ENCODE assay signal across 8 mouse cellular contexts in the genomic region with DNA sequence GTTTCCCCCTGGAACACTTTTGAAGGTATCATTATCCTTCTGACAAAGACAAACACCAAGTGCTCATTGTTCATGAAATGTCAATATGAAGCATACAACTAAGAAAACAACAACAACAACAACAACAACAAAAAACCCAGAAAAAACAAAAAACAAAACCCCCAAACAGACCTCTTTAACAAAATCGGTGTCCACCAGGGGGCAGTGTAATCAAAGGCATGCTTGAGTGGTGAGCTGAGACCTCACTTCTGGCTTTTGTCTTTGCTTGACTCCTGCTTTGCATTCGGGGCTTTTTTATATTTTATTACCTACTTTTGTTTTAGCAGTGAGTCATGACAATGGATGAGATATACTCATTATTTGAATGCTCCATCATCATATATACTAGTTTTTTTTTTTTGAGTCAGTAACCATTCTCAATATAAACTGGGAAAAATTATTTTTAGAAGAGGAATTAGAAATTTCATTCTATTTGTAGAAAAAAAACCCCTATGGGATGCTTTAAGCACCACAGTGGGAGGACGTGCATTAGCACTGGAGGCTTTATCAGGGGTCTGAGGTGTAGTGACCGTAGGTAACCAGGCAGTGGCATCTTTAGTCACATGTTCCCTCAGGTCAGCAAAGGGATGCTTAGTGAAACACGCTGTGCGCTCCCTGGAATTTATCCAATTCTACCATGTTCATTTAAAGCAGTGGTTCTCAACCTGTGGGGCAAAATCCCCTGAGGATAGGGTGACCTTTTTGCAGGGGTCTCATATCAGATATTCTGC. TPM values are rescaled to one million over a fixed set of nuclear protein-coding genes. Genes with fewer than 3 reads are reported as not detected.
DNase-seq lines count a peak whose midpoint lies in the region.
"Had no signal": no experiment of that assay in that cellular context is flagged by ENCODE, and none has a peak within 500 bp of the region (broad histone marks: within the 10 kb centered on the region; RNA-seq: fewer than 3 reads in every experiment).

No protein-coding gene starts in this region.

- intact Hi-C loops in gastrocnemius, postnatal 14 days (cut with DNase I; ENCODE audit: low total_unique reads), result no loop called here

- no peaks in the 10 kb centered on the region for H3K9me3 ChIP-seq in limb, embryonic 10.5 days (replicated peaks)
- H3K9me3 ChIP-seq: heart, embryonic 15.5 days had no signal

- H3K27ac ChIP-seq in limb, embryonic 10.5 days, result no peak overlapping the region
- H3K27ac ChIP-seq: heart, embryonic 15.5 days had no signal

- DNase-seq in ovary, postnatal 10 days (ENCODE audit: low spot score), result peak; percentile 8
- no peak for DNase-seq in ovary, postnatal 36 days (ENCODE audit: low spot score)
- peak; percentile 15 for DNase-seq in T-cell, adult 2 months (ENCODE audit: low spot score)
- peak; percentile 24 for DNase-seq in cerebellum, adult 9-10 months
- DNase-seq in gastrocnemius, postnatal 14 days, result peak; percentile 43
- peak; percentile 84 for DNase-seq in limb, embryonic 10.5 days (ENCODE audit: low spot score)
- DNase-seq in retina, postnatal 1 day, result peak; percentile 74

- 51% methylated on average over 6 of the region's 6 CpGs for WGBS in limb, embryonic 10.5 days

- H3K4me1 ChIP-seq in limb, embryonic 10.5 days, result no peaks in the 10 kb centered on the region
- H3K4me1 ChIP-seq: heart, embryonic 15.5 days had no signal

- no peaks in the 10 kb centered on the region for H3K36me3 ChIP-seq in limb, embryonic 10.5 days
- H3K36me3 ChIP-seq: heart, embryonic 15.5 days had no signal

- no peaks in the 10 kb centered on the region for H3K27me3 ChIP-seq in limb, embryonic 10.5 days (ENCODE audit: low read depth, poor library complexity, severe bottlenecking)
- H3K27me3 ChIP-seq: heart, embryonic 15.5 days had no signal

- H3K4me3 ChIP-seq in limb, embryonic 10.5 days, result no peak overlapping the region
- H3K4me3 ChIP-seq: heart, embryonic 15.5 days had no signal

RNA-seq across cellular contexts. Expression of a gene that starts 30.8 kb away (rescaled TPM):
- total RNA-seq in gastrocnemius, postnatal 14 days (2021), result 1 to 10 TPM; 5.7 to 6.1 TPM
- 3.8 and 3.9 TPM in 2 replicates for polyA plus RNA-seq in limb, embryonic 10.5 days (2016; fragmentation: Nextera tagmentation; extraction: Ambion mirVana)

RNA-seq across cellular contexts. Expression of a gene that starts 58.4 kb away (rescaled TPM):
- total RNA-seq in gastrocnemius, postnatal 14 days (2021), result 1 to 10 TPM; 3.9 to 4.6 TPM
- polyA plus RNA-seq in limb, embryonic 10.5 days (2016; fragmentation: Nextera tagmentation; extraction: Ambion mirVana), result 10.5 and 13.0 TPM in 2 replicates
